Mouse (Mus musculus): ENCODE results near the gene P2ry6.

DNA sequence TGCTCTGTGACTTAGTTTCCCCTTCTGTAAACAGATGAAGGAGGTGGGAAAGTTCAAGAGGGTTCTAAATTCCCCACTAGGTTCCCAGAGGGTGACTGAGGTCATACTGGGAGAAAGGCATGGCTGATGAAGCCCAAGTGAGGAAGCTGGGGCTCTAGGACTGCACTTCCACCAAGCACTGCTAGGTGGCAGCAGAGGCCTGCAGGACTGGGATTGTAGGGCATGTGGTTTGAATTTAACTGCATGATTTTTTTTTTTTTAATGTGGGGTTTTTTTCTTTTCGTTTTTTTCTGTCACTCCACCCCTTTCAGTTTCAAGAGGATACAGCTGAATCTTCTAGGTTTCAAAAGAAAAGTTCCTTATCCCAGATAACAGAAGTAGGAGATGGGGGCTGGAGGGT is 67.2 kb downstream of the P2ry6 start:
- TF ChIP-seq FLI1 (IDR thresholded peaks at IDR 0.05; ENCODE audit: low read length) (no peak), GATA1 (IDR thresholded peaks at IDR 0.05; ENCODE audit: borderline replicate concordance, low read length) (no peak)

Data from megakaryocyte, embryonic 14.5 days (primary cell).